Mouse (Mus musculus) bone marrow macrophage, adult 2 months (primary cell): ENCODE data around the gene Gm3147.
"Not testable (repeated sequence)": the region's sequence is repeated elsewhere in the genome, so short reads cannot be mapped to it uniquely, and the experiment has no call there.

Experiments
- CTCF ChIP-seq: IDR thresholded peaks from 2 replicates; pipeline ENCODE4 v1.5.1; 2012; ENCODE audit warnings: low read depth, mild to moderate bottlenecking, low read length, moderate library complexity
- POLR2A ChIP-seq: IDR thresholded peaks from 2 replicates; pipeline ENCODE4 v1.6.1; 2012; ENCODE audit warnings: mild to moderate bottlenecking, low read depth, low read length, borderline replicate concordance

GRCm38 (mm10) chr5:94623679-94624078 lies 7.5 kb upstream of the Gm3147 start, which contains the start of gene Gm6509:
- not testable (repeated sequence) for TF ChIP-seq CTCF, POLR2A
